ENCODE assay signal across 9 mouse cellular contexts in the genomic region with DNA sequence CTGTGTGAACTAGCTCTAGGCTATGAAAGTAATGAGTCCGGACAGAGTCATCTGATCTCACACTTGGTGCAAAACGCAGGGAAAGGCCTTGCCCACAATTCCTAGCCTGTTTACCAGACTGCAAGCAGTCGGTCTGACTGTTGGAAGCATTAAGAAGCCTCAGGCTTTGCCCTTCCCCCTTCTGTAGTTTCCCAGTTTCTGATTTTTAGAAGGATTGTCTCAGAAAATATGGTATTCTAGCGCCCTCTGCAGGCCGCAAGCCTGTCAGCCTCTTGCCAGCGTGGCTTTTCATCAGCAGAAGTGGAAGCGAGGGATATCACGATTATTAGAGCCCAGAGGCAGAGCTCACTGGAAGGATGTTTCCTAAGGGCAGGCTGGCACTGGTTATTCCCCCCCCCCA.
DNase-seq lines count a peak whose midpoint lies in the region; ATAC-seq and TF ChIP-seq lines count a peak whose summit lies in the region.
"Had no signal": no experiment of that assay in that cellular context is flagged by ENCODE, and none has a peak within 500 bp of the region (broad histone marks: within the 10 kb centered on the region; RNA-seq: fewer than 3 reads in every experiment).

No protein-coding gene starts in this region.

- DNase-seq in ES-CJ7 (ENCODE audit: low read depth, low spot score): peak; percentile 86
- peak; percentile 44 for DNase-seq in c-Kit-positive CD71-positive TER-119-positive erythroid progenitor cells, embryonic 14.5 days (ENCODE audit: low spot score)
- DNase-seq in heart, postnatal 0 days (ENCODE audit: low spot score): peak; percentile 93
- peak; percentile 82 to 91 for DNase-seq in kidney, postnatal 36 days
- DNase-seq in lung, adult 18-20 months: peak; percentile 72 to 77
- peak; percentile 81 for DNase-seq in thymus, adult 2 months

- H3K36me3 ChIP-seq in forebrain, embryonic 12.5 days (replicated peaks): no peaks in the 10 kb centered on the region
- H3K36me3 ChIP-seq in heart, postnatal 0 days (replicated peaks; ENCODE audit: control insufficient read depth, insufficient read depth, low read length): no peaks in the 10 kb centered on the region
- no peaks in the 10 kb centered on the region for H3K36me3 ChIP-seq in thymus, adult 2 months (ENCODE audit: control insufficient read depth, insufficient read depth, low read length)

- H3K9ac ChIP-seq in forebrain, embryonic 12.5 days: no peak overlapping the region
- H3K9ac ChIP-seq in heart, postnatal 0 days (replicated peaks; ENCODE audit: low read depth, low read length): no peak overlapping the region

- 2% methylated on average over 8 of the region's 8 CpGs for WGBS in forebrain, embryonic 12.5 days
- 10% methylated on average over 8 of the region's 8 CpGs for WGBS in heart, postnatal 0 days
- 10% methylated on average over 8 of the region's 8 CpGs for WGBS in thymus, adult 2 months

- H3K27ac ChIP-seq in forebrain, embryonic 12.5 days: no peak overlapping the region
- H3K27ac ChIP-seq in heart, postnatal 0 days (ENCODE audit: low read depth): no peak overlapping the region
- H3K27ac ChIP-seq in thymus, adult 2 months (ENCODE audit: control insufficient read depth, insufficient read depth, low read length): peak overlapping the region; percentile 45
- H3K27ac ChIP-seq: macrophage had no signal

- H3K27me3 ChIP-seq in forebrain, embryonic 12.5 days: peaks cover 65% of the 10 kb centered on the region
- H3K27me3 ChIP-seq in heart, postnatal 0 days (ENCODE audit: control insufficient read depth, insufficient read depth, low read length): no peaks in the 10 kb centered on the region
- no peaks in the 10 kb centered on the region for H3K27me3 ChIP-seq in thymus, adult 2 months (ENCODE audit: control insufficient read depth, insufficient read depth, low read length)

- TF ChIP-seq POLR2A in thymus, adult 2 months (IDR thresholded peaks at IDR 0.05; ENCODE audit: control insufficient read depth, extremely low read depth, insufficient read depth, low read length, poor library complexity): no peak

- no peaks in the 10 kb centered on the region for H3K9me3 ChIP-seq in forebrain, embryonic 12.5 days
- H3K9me3 ChIP-seq in heart, postnatal 0 days (replicated peaks; ENCODE audit: control insufficient read depth, low read length): no peaks in the 10 kb centered on the region

- no peak overlapping the region for H3K4me3 ChIP-seq in forebrain, embryonic 12.5 days (replicated peaks)
- H3K4me3 ChIP-seq in heart, postnatal 0 days (ENCODE audit: low read depth, low read length): no peak overlapping the region
- no peak overlapping the region for H3K4me3 ChIP-seq in thymus, adult 2 months (ENCODE audit: control insufficient read depth, insufficient read depth, low read length)

- peaks cover 21% of the 10 kb centered on the region for H3K4me1 ChIP-seq in forebrain, embryonic 12.5 days
- H3K4me1 ChIP-seq in heart, postnatal 0 days (ENCODE audit: control insufficient read depth, insufficient read depth): 0 out of 2 replicates have a peak, but pooled peaks cover 15% of the 10 kb centered on the region
- peaks cover 36% of the 10 kb centered on the region for H3K4me1 ChIP-seq in thymus, adult 2 months (replicated peaks; ENCODE audit: control insufficient read depth, insufficient read depth, low read length)

- TF ChIP-seq CTCF in heart, postnatal 0 days (IDR thresholded peaks at IDR 0.05; ENCODE audit: low read depth): peak; percentile 87
- TF ChIP-seq CTCF in thymus, adult 2 months (IDR thresholded peaks at IDR 0.05; ENCODE audit: borderline replicate concordance, control insufficient read depth, extremely low read depth, insufficient read depth, low read length, poor library complexity): peak; percentile 79; the same call in 1 of the 2 replicates

- peak; percentile 74 for ATAC-seq in forebrain, embryonic 12.5 days (ENCODE audit: low FRiP score)
- ATAC-seq in heart, postnatal 0 days (ENCODE audit: insufficient read depth, low read depth): peak; percentile 35
- 0 out of 2 replicates have a peak, but pooled peaks have one; percentile 30 for ATAC-seq in neutrophil, adult 5-6 weeks (ENCODE audit: extremely low read depth, insufficient number of reproducible peaks, low FRiP score, poor library complexity, severe bottlenecking)

- no peak for TF ChIP-seq EP300 in heart, postnatal 0 days (IDR thresholded peaks at IDR 0.05; ENCODE audit: low read depth)

- no peak overlapping the region for H3K4me2 ChIP-seq in forebrain, embryonic 12.5 days
- H3K4me2 ChIP-seq in heart, postnatal 0 days (ENCODE audit: low read depth, low read length): peak overlapping the region; percentile 28; the same call in 1 of the 2 replicates
